Mouse (Mus musculus) forebrain, embryonic 14.5 days (tissue): ENCODE measurements around the gene Trpv1. TPM values are rescaled to one million over a fixed set of nuclear protein-coding genes. Genes with fewer than 3 reads are reported as not detected.
A peak's percentile ranks its signal among the peaks of the same experiment; 100 is the strongest.

Source experiments
- ATAC-seq: fragments of 200-750 bp; cut with Nextera tagmentation; 2 replicates; pipeline ENCODE4 v1.8.0; 2017; ENCODE audit warnings: mild to moderate bottlenecking, moderate library complexity
- DNase-seq: peaks from one replicate; pipeline ENCODE4 v3.0.0-alpha.2; 2015; ENCODE audit warnings: low spot score
- H3K27ac ChIP-seq: fragments of 300-500 bp; sonication (generic); 2 replicates; pipeline ENCODE4 v1.5.1; 2014; ENCODE audit warnings: low read depth, mild to moderate bottlenecking, control low read depth, low read length, moderate library complexity
- H3K27me3 ChIP-seq: fragments of 300-500 bp; sonication (generic); replicated peaks from 2 replicates; pipeline ENCODE4 v1.6.1; 2014; ENCODE audit warnings: low read length, control low read depth, mixed read lengths; ENCODE audit not compliant: control insufficient read depth, insufficient read depth
- H3K36me3 ChIP-seq: fragments of 300-500 bp; sonication (generic); 2 replicates; pipeline ENCODE4 v1.6.1; 2014; ENCODE audit warnings: low read length, control low read depth; ENCODE audit not compliant: control insufficient read depth, insufficient read depth
- H3K4me1 ChIP-seq: fragments of 300-500 bp; sonication (generic); 2 replicates; pipeline ENCODE4 v1.6.1; 2014; ENCODE audit warnings: antibody characterized with exemption, low read length, control low read depth; ENCODE audit not compliant: control insufficient read depth, insufficient read depth
- H3K4me2 ChIP-seq: fragments of 300-500 bp; sonication (generic); 2 replicates; pipeline ENCODE4 v1.6.1; 2014; ENCODE audit warnings: mild to moderate bottlenecking, control low read depth, low read length
- H3K4me3 ChIP-seq: fragments of 300-500 bp; sonication (generic); 2 replicates; pipeline ENCODE4 v1.5.1; 2014; ENCODE audit warnings: low read depth, low read length, control low read depth
- H3K9ac ChIP-seq: fragments of 300-500 bp; sonication (generic); 2 replicates; pipeline ENCODE4 v1.6.1; 2014; ENCODE audit warnings: mild to moderate bottlenecking, low read length, control low read depth, moderate library complexity
- H3K9me3 ChIP-seq: fragments of 300-500 bp; sonication (generic); replicated peaks from 2 replicates; pipeline ENCODE4 v1.6.1; 2016; ENCODE audit warnings: low read length, control low read depth, mixed read lengths; ENCODE audit not compliant: control insufficient read depth
- WGBS: fragments of 180-500 bp; shearing (Covaris S2); extraction: QIAGEN DNeasy Blood & Tissue Kit; methylation state at CpG from one replicate; pipeline ENCODE4 v1.1.7; 2014; 5-methylcytosine and 5-hydroxymethylcytosine counted together
- polyA plus RNA-seq: library from polyadenylated mRNA; unstranded; fragments of >200 nt; fragmentation: Nextera tagmentation; extraction: Ambion mirVana; gene quantifications from 2 replicates; pipeline ENCODE4 v1.2.1, GENCODE M21; 2014

The Trpv1 gene
- polyA plus RNA-seq, 1 experiment from 2014 or later = not detected

DNA sequence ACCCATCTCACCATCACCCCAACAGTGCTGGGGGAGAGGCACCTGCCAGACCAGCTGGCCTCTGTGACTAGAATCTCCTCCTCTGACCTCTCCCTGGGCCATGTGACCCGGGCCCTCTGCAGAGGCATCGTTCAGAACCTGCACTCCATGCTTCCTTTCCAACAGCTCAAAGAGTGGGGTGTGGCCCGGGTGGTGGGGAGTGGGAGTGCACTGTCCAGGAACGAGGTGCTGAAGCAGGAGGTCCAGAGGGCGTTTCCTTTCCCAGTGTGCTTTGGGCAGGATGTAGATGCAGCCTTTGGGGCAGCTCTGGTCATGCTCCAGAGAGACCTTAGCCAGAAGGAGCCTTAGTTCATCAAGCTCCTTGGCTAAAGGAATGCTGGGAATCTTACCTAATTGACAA lies 11.2 kb upstream of the Trpv1 start:
- no peaks in the 10 kb centered on the region for H3K36me3 ChIP-seq
- 49% methylated on average over 5 of the region's 5 CpGs for WGBS

DNA sequence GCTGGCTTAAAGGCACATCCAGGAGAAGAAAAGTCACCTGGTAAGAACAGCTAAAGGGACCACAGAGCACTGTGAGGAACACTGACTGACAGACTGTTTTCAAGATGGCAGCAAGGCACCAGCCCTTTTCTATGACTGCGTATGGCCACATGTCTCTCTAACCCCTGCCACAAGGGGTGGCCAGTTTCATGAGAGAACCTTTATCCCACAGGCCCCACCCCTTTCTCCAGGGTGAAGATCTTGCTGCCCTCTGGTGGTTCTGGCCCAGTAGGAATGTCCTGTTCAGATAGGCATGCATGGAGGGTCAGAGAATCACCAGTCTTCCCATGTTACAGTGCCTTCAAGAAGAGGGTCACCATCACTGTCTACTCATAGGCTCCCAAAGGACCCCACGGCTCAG lies 10.1 kb upstream of the Trpv1 start:
- no peak for ATAC-seq
- H3K9ac ChIP-seq = no peak overlapping the region
- H3K27ac ChIP-seq = no peak overlapping the region
- H3K36me3 ChIP-seq = no peaks in the 10 kb centered on the region
- no peaks in the 10 kb centered on the region; the same call in 1 of the 2 replicates for H3K9me3 ChIP-seq
- H3K27me3 ChIP-seq = no peaks in the 10 kb centered on the region
- no peaks in the 10 kb centered on the region for H3K4me1 ChIP-seq
- no peak for DNase-seq
- no peak overlapping the region for H3K4me3 ChIP-seq
- WGBS = 79% methylated on average over 2 of the region's 2 CpGs
- no peak overlapping the region for H3K4me2 ChIP-seq

More for the DNA sequence above, 11.2 kb upstream of the Trpv1 start:
- ATAC-seq (no peak), DNase-seq (no peak)
- Histone ChIP-seq H3K27ac (no peak overlapping the region), H3K9me3 (no peaks in the 10 kb centered on the region), H3K4me1 (no peaks in the 10 kb centered on the region), H3K27me3 (no peaks in the 10 kb centered on the region), H3K4me2 (no peak overlapping the region), H3K4me3 (no peak overlapping the region), H3K9ac (no peak overlapping the region)

DNA sequence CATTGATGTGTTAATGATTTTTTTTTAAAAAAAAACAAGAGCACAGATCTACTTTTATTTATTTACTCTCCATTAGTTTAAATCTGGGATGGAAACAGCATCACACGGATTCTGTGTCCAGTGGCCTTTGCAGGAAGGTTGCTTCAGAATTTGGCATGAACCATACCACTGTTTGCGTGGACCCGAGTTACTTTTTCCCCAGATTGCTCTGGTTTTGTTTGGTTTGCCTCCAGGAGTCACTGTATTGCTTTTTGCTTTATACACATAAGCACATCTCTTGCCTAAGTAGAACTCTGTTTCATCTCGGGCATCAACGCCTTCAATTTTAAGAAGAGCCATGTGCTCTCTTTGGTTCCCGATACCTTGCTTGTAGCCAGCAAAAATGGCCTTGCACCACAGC lies 8.2 kb upstream of the Trpv1 start:
- no peak overlapping the region for H3K27ac ChIP-seq
- no peak overlapping the region for H3K9ac ChIP-seq
- H3K36me3 ChIP-seq = no peaks in the 10 kb centered on the region
- H3K9me3 ChIP-seq = no peaks in the 10 kb centered on the region; the same call in 1 of the 2 replicates
- no peak for ATAC-seq
- H3K4me1 ChIP-seq = no peaks in the 10 kb centered on the region
- WGBS = 93% methylated on average over 6 of the region's 6 CpGs
- no peaks in the 10 kb centered on the region for H3K27me3 ChIP-seq
- no peak overlapping the region for H3K4me2 ChIP-seq
- no peak overlapping the region for H3K4me3 ChIP-seq
- no peak for DNase-seq

DNA sequence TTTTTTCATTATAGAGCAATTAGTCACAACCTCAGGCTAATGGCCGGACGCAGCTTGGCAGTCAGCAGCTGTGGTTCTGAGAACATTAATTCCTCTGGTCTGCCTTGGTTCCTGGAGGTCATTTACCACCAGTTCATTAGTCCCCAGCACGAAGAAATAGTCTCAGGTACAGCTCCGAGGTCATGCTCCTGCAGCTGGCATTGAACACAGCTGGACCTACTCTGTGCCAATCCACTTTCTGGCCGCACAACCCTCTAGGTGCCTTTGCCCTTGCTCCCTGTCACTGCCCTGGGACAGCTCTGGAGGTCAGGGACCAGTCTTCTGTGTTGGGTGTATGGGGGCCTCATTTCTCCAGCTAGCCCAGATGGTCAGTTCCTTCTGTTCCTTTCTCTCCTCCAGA lies 5.2 kb upstream of the Trpv1 start:
- Histone ChIP-seq H3K4me1 (no peaks in the 10 kb centered on the region), H3K9me3 (no peaks in the 10 kb centered on the region; the same call in 1 of the 2 replicates), H3K27ac (no peak overlapping the region), H3K4me3 (no peak overlapping the region), H3K36me3 (no peaks in the 10 kb centered on the region), H3K4me2 (no peak overlapping the region), H3K9ac (no peak overlapping the region), H3K27me3 (no peaks in the 10 kb centered on the region)
- WGBS = 84% methylated on average over 5 of the region's 5 CpGs
- DNase-seq (no peak), ATAC-seq (no peak)

DNA sequence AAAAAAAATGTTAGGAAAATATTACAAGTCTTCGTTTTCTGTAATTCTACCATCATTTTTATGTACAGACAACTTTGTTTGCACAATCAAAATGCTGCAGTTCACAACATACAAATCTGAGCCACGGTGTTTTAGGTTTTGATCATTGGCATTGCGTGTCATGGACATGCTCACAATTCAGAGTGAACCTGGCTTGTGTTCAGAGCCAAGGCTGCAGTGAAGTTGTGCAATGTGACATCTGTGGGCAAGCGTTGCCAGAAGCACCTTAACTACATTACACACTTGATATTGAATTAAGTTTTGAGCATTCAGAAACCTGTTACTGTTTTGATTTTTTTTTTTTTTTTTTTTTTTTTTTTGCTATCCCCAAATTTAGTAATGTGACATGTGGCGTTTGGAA lies 4.0 kb upstream of the Trpv1 start:
- no peak overlapping the region for H3K9ac ChIP-seq
- ATAC-seq = no peak
- no peak for DNase-seq
- no peaks in the 10 kb centered on the region for H3K4me1 ChIP-seq
- no peaks in the 10 kb centered on the region for H3K36me3 ChIP-seq
- H3K4me3 ChIP-seq = no peak overlapping the region
- no peaks in the 10 kb centered on the region; the same call in 1 of the 2 replicates for H3K9me3 ChIP-seq
- no peak overlapping the region for H3K4me2 ChIP-seq
- no peaks in the 10 kb centered on the region for H3K27me3 ChIP-seq
- 89% methylated on average over 5 of the region's 5 CpGs for WGBS
- no peak overlapping the region for H3K27ac ChIP-seq

DNA sequence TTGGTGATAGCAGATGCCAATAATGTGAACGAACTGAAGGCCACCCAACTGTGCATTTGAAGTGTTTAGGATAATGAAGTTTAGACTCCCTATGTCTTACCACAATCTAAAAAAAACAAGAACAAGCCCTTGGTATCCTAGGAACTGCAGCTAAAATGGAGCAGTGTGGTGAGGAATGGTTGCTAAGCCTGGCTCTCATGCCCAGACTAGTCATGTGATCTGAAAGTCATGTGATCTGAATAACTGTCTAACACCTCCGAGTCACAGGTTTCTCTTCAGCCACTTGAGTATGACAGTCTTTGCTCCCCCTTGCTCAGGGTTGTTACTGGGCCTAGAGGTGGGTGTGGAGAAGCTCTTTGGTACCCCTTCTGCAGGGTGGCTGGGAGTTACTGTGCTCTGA lies 1.6 kb upstream of the Trpv1 start:
- no peak for DNase-seq
- Histone ChIP-seq H3K4me3 (no peak overlapping the region), H3K36me3 (no peaks in the 10 kb centered on the region), H3K4me2 (no peak overlapping the region), H3K27me3 (no peaks in the 10 kb centered on the region), H3K9ac (no peak overlapping the region), H3K4me1 (no peaks in the 10 kb centered on the region), H3K27ac (no peak overlapping the region), H3K9me3 (no peaks in the 10 kb centered on the region; the same call in 1 of the 2 replicates)
- ATAC-seq = no peak
- 66% methylated on average over 2 of the region's 2 CpGs for WGBS

DNA sequence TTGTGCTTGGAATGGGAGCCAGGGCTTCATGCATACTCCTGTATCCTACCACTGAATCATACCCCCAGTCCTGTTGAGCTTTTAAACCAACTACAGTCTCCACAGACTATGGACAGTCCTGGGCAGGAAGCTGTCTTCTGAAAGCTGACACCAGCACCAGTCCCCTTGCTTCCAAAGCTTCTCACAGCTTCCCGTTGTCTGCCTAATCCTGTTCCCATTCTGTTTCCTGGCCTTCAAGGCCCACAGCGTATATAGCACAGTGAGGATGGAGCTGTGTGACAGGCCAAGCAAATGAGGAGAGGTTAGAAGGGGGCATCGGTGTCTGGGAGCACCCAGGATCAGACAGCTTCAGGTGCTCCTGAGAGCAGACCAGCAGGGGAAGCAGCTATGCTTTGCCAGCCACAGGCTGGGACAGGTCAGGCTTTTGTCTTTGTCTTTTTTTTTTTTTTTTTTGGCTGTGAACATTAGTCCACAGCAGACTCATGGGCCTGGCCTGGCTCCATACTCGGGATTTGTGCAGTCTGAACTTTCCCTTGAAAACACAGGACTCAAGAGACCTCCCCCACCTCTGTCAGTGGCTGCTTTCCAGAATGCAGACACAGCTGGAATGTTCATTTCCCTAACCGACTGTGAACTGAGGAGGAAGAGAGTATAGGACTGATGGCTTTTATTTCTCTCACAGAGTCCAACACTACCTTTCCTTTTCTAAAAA lies 2.1 kb downstream of the Trpv1 start:
- DNase-seq (peak; percentile 33), ATAC-seq (no peak)
- Histone ChIP-seq H3K4me2 (no peak overlapping the region), H3K9ac (no peak overlapping the region), H3K36me3 (no peaks in the 10 kb centered on the region), H3K4me1 (no peaks in the 10 kb centered on the region), H3K9me3 (no peaks in the 10 kb centered on the region), H3K27me3 (no peaks in the 10 kb centered on the region), H3K4me3 (no peak overlapping the region), H3K27ac (no peak overlapping the region)
- WGBS = 37% methylated on average over 5 of the region's 5 CpGs

DNA sequence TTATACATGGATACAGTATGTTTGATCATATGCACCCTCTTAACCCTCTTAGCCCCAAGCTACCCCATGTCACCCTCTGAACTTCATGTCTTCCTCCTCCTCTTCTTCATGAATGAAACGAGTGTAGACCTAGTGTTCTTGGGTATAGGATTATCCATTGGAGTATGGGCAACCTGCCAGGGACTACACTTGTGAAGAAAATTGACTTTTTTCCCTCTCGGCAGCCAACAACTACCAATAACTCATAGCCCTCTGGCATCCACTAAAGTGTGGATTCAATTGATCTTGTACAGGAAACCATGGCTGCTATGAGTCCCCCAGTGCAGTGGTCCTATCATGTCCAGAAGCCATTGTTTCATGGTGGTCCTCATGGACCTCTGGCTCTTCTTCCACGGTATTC lies 2.6 kb downstream of the Trpv1 start:
- H3K9me3 ChIP-seq = no peaks in the 10 kb centered on the region
- DNase-seq (no peak), ATAC-seq (no peak)
- H3K9ac ChIP-seq = no peak overlapping the region
- H3K27me3 ChIP-seq = no peaks in the 10 kb centered on the region
- H3K4me3 ChIP-seq = no peak overlapping the region
- H3K36me3 ChIP-seq = no peaks in the 10 kb centered on the region
- H3K4me1 ChIP-seq = no peaks in the 10 kb centered on the region
- no peak overlapping the region for H3K4me2 ChIP-seq
- WGBS = 78% methylated on average over 3 of the region's 3 CpGs
- no peak overlapping the region for H3K27ac ChIP-seq

DNA sequence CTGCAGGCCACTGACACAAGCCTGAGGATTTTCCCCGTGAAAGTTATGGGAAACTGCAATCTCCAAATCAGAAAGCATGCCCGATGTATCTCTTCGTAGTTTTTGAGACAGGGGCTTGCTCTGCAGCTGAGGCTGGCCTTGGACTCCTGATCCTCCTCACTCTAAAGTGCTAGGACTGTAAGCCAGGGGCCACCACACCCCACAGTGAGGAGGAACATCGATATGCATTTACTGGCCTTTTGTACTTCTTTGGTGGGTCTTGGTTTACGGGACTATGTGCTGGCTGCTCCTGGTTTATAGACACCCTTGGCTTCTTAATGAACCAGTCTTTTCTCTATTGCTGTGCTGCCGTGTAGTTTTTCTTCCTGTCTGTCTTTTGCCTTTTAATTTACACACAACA lies 8.1 kb downstream of the Trpv1 start:
- H3K36me3 ChIP-seq = no peaks in the 10 kb centered on the region
- DNase-seq (no peak), ATAC-seq (no peak)
- no peak overlapping the region for H3K9ac ChIP-seq
- no peak overlapping the region for H3K4me2 ChIP-seq
- H3K27me3 ChIP-seq = no peaks in the 10 kb centered on the region
- H3K4me1 ChIP-seq = no peaks in the 10 kb centered on the region
- H3K4me3 ChIP-seq = no peak overlapping the region
- H3K27ac ChIP-seq = no peak overlapping the region
- WGBS = 86% methylated on average over 6 of the region's 6 CpGs
- H3K9me3 ChIP-seq = no peaks in the 10 kb centered on the region
